Mouse (Mus musculus) adrenal gland, postnatal 10 days (tissue): ENCODE measurements around the gene Ndufb8. TPM values are rescaled to one million over a fixed set of nuclear protein-coding genes. Genes with fewer than 3 reads are reported as not detected.

Experiments
- total RNA-seq, 2 experiments: library from RNA; stranded (reverse); gene quantifications; 2 replicates each; pipeline ENCODE4 v1.2.3; 2021

The Ndufb8 gene
- total RNA-seq, 2 experiments from 2014 or later = 1,057 to 1,125 TPM

Other genes with a start within 250 kb of the Ndufb8 start
- gene Scd4, start 222.3 kb downstream of the Ndufb8 start, total RNA-seq = 1 to 10 TPM; 1.6 to 1.7 TPM
- 100 to 1,000 TPM; 181 to 382 TPM for gene Scd1, start 147.6 kb downstream of the Ndufb8 start, total RNA-seq
- under 1 TPM in 1 of 2 experiments, not detected in 1; 0.09 TPM for gene Wnt8b, start 62.0 kb downstream of the Ndufb8 start, total RNA-seq
- gene Sec31b, start 9.6 kb downstream of the Ndufb8 start, total RNA-seq = 1 to 10 TPM; 4.3 to 6.9 TPM
- not detected for gene Gm20538, start 2.6 kb downstream of the Ndufb8 start, total RNA-seq
- 10 to 100 TPM; 28.7 to 36.0 TPM for gene Hif1an, start 7.4 kb upstream of the Ndufb8 start, total RNA-seq
- not detected for gene Pax2, start 200.6 kb upstream of the Ndufb8 start, total RNA-seq